Mouse (Mus musculus) hindbrain, postnatal 0 days (tissue): ENCODE results near the gene Nap1l4. TPM values are rescaled to one million over a fixed set of nuclear protein-coding genes. Genes with fewer than 3 reads are reported as not detected.

Experiments used
- ATAC-seq: fragments of 200-750 bp; cut with Nextera tagmentation; 2 replicates; pipeline ENCODE4 v1.8.0; 2017; ENCODE audit warnings: mild to moderate bottlenecking, moderate TSS enrichment, moderate library complexity
- DNase-seq: peaks from one replicate; pipeline ENCODE4 v3.0.0-alpha.2; 2015; ENCODE audit warnings: low spot score
- H3K27ac ChIP-seq: fragments of 300-500 bp; sonication (generic); 2 replicates; pipeline ENCODE4 v1.5.1; 2014; ENCODE audit warnings: mild to moderate bottlenecking
- H3K27me3 ChIP-seq: fragments of 300-500 bp; sonication (generic); 2 replicates; pipeline ENCODE4 v1.6.1; 2014; ENCODE audit warnings: low read length, mixed read lengths; ENCODE audit not compliant: insufficient read depth
- H3K36me3 ChIP-seq: fragments of 300-500 bp; sonication (generic); 2 replicates; pipeline ENCODE4 v1.6.1; 2014; ENCODE audit warnings: low read length, mixed read lengths; ENCODE audit not compliant: insufficient read depth
- H3K4me1 ChIP-seq: fragments of 300-500 bp; sonication (generic); 2 replicates; pipeline ENCODE4 v1.6.1; 2014; ENCODE audit warnings: antibody characterized with exemption, low read length, mixed read lengths; ENCODE audit not compliant: insufficient read depth
- H3K4me2 ChIP-seq: fragments of 300-500 bp; sonication (generic); 2 replicates; pipeline ENCODE4 v1.6.1; 2014; ENCODE audit warnings: low read depth, mild to moderate bottlenecking, low read length, moderate library complexity, mixed read lengths
- H3K4me3 ChIP-seq: fragments of 300-500 bp; sonication (generic); 2 replicates; pipeline ENCODE4 v1.5.1; 2014; ENCODE audit warnings: low read length
- H3K9ac ChIP-seq: fragments of 300-500 bp; sonication (generic); replicated peaks from 2 replicates; pipeline ENCODE4 v1.6.1; 2014; ENCODE audit warnings: mild to moderate bottlenecking, low read length, moderate library complexity, mixed read lengths
- H3K9me3 ChIP-seq: fragments of 300-500 bp; sonication (generic); 2 replicates; pipeline ENCODE4 v1.6.1; 2016; ENCODE audit warnings: low read length, mixed read lengths
- CTCF ChIP-seq: IDR thresholded peaks from 2 replicates; pipeline ENCODE4 v1.5.1; 2016; ENCODE audit warnings: antibody characterized with exemption, control low read depth, low read depth
- WGBS: fragments of 180-500 bp; shearing (Covaris S2); extraction: QIAGEN DNeasy Blood & Tissue Kit; methylation state at CpG from one replicate; pipeline ENCODE4 v1.1.7; 2014; 5-methylcytosine and 5-hydroxymethylcytosine counted together
- microRNA-seq, 2 experiments: library from miRNA; unstranded; fragments of <30 nt; microRNA quantifications; one replicate each; pipeline ENCODE4; 2016
- polyA plus RNA-seq: library from polyadenylated mRNA; unstranded; fragments of >200 nt; fragmentation: Nextera tagmentation; extraction: Ambion mirVana; gene quantifications from 2 replicates; pipeline ENCODE4 v1.2.1, GENCODE M21; 2015
- total RNA-seq: library from RNA; depleted of rRNA; stranded (reverse); fragments of >200 nt; gene quantifications from 2 replicates; pipeline ENCODE4 v1.2.3, GENCODE M21; 2014; rRNA removed

Nap1l4 gene
- total and polyA plus RNA-seq, 2 experiments from 2014 or later = 140 to 253 TPM

DNA sequence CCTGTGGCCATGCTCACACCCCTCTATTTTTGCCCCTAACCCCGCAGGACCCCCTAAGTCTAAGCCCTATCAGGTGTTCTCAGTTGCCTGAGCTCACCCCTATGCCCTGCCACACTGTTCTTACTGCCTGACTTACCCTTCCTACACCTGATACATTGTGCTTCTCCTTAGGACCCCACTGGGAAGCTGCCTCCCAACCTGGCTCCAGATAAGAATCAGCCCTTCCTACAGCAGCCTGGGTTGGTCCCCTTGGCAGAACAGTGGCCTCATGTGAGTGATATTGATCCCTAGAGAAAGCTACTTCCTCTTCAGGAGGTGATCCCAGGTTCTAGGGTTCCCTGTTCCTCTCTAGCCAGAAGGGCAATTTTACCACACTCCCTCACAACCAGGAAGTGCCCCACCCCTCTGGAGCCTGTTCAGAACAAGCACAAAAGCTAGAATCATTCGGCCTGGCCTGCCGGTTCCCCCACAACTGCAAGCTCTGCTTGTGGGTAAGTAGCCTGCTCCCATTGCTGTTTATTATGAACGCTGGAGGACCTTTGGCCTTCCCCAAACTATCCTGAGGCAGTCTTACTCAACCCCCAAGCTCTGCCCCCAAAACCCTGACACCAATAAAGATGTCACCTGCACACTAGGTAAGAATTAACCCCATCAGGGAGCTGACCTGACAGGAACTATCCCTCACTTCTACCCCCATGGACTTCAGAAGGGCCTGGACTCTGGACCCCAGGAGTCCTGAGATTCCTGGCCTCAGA, 75.4 kb downstream of the Nap1l4 start, which contains the start of gene Slc22a18:
Gene Slc22a18, plus strand, starts transcription at position 390 of the 755 bp plus-strand sequence.
- no peak for TF ChIP-seq CTCF
- WGBS = 48% methylated on average over 4 of the region's 4 CpGs
- ATAC-seq = no peak

DNA sequence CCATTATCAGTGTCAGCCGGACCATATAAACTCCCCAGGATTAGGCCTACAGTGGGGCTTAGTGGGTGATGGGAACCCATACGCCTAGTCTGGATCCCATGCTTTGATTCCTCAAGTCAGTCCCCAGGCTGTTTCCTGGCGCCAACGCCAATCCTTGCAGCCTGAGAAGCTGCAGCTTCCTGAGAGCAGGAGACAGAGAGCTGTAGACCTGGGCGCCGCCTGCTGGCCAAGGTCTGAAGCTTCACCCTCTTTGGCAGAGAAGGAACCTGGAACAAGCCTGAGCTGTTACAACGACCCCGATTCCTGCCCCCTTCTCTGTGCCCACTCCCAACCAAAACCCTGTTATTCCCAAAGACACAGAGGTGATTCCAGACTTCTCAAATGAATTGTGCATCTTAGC, 79.0 kb downstream of the Nap1l4 start:
- no peaks in the 10 kb centered on the region for H3K9me3 ChIP-seq
- peak; percentile 95 for TF ChIP-seq CTCF
- DNase-seq (peak; percentile 89), ATAC-seq (no peak)
- no peak overlapping the region for H3K4me3 ChIP-seq
- H3K36me3 ChIP-seq = no peaks in the 10 kb centered on the region
- H3K4me2 ChIP-seq = no peak overlapping the region
- 17% methylated on average over 8 of the region's 8 CpGs for WGBS
- H3K4me1 ChIP-seq = no peaks in the 10 kb centered on the region
- no peak overlapping the region for H3K27ac ChIP-seq
- H3K27me3 ChIP-seq = no peaks in the 10 kb centered on the region
- no peak overlapping the region for H3K9ac ChIP-seq

More for the DNA sequence above, 75.4 kb downstream of the Nap1l4 start, which contains the start of gene Slc22a18:
- H3K4me2 ChIP-seq = no peak within 1 kb of the TSS
- no peak within 1 kb of the TSS for H3K4me3 ChIP-seq
- no peaks in the 10 kb centered on the region for H3K4me1 ChIP-seq
- no peak within 1 kb of the TSS for H3K27ac ChIP-seq
- DNase-seq = no peak
- no peak within 1 kb of the TSS for H3K9ac ChIP-seq
- no peaks in the 10 kb centered on the region for H3K36me3 ChIP-seq
- no peaks in the 10 kb centered on the region for H3K27me3 ChIP-seq
- H3K9me3 ChIP-seq = no peaks in the 10 kb centered on the region

GRCm38 (mm10) chr7:143467714-143468113, 81.2 kb downstream of the Nap1l4 start:
- no peak for TF ChIP-seq CTCF
- Histone ChIP-seq H3K36me3 (no peaks in the 10 kb centered on the region), H3K27me3 (no peaks in the 10 kb centered on the region), H3K4me3 (no peak overlapping the region), H3K27ac (no peak overlapping the region), H3K9me3 (no peaks in the 10 kb centered on the region), H3K4me1 (no peaks in the 10 kb centered on the region), H3K9ac (no peak overlapping the region), H3K4me2 (no peak overlapping the region)
- DNase-seq (no peak), ATAC-seq (no peak)
- 13% methylated on average over 6 of the region's 6 CpGs for WGBS

- peak; percentile 99 for TF ChIP-seq CTCF
- ATAC-seq (peak; percentile 66), DNase-seq (peak; percentile 89)
- H3K36me3 ChIP-seq = no peaks in the 10 kb centered on the region
- WGBS = 36% methylated on average over 14 of the region's 14 CpGs
- no peak overlapping the region for H3K27ac ChIP-seq
- no peaks in the 10 kb centered on the region for H3K9me3 ChIP-seq
- H3K4me3 ChIP-seq = no peak overlapping the region
- no peak overlapping the region for H3K9ac ChIP-seq
- no peak overlapping the region for H3K4me2 ChIP-seq
- H3K27me3 ChIP-seq = no peaks in the 10 kb centered on the region
- H3K4me1 ChIP-seq = no peaks in the 10 kb centered on the region
These were observed 82.7 kb downstream of the Nap1l4 start for GRCm38 (mm10) chr7:143466099-143466677.

- Histone ChIP-seq H3K36me3 (no peaks in the 10 kb centered on the region), H3K27me3 (no peaks in the 10 kb centered on the region), H3K9ac (peak overlapping the region; percentile 21; the same call in 1 of the 2 replicates), H3K4me3 (peak overlapping the region; percentile 31), H3K9me3 (peaks cover 5% of the 10 kb centered on the region; the same call in 1 of the 2 replicates), H3K4me1 (no peaks in the 10 kb centered on the region), H3K27ac (no peak overlapping the region), H3K4me2 (peak overlapping the region; percentile 65)
- WGBS = 25% methylated on average over 54 of the region's 56 CpGs
- DNase-seq (peak; percentile 53), ATAC-seq (no peak; the same call in 1 of the 2 replicates)
- TF ChIP-seq CTCF = no peak
These were observed 83.9 kb downstream of the Nap1l4 start for GRCm38 (mm10) chr7:143464811-143465560.

- no peak overlapping the region for H3K9ac ChIP-seq
- ATAC-seq (0 out of 2 replicates have a peak, but pooled peaks have one; percentile 22), DNase-seq (peak; percentile 89)
- peaks cover 6% of the 10 kb centered on the region; the same call in 1 of the 2 replicates for H3K9me3 ChIP-seq
- no peaks in the 10 kb centered on the region for H3K4me1 ChIP-seq
- no peaks in the 10 kb centered on the region for H3K27me3 ChIP-seq
- whole genome bisulfite sequencing = 26% methylated on average over 11 of the region's 11 CpGs
- no peak overlapping the region for H3K4me2 ChIP-seq
- H3K27ac ChIP-seq = no peak overlapping the region
- peak; percentile 95 for TF ChIP-seq CTCF
- H3K4me3 ChIP-seq = no peak overlapping the region
- H3K36me3 ChIP-seq = no peaks in the 10 kb centered on the region
These were observed 85.0 kb downstream of the Nap1l4 start for GRCm38 (mm10) chr7:143463865-143464415.

Small RNA genes within 50 kb of the gene (microRNA-seq; reads per million reads assigned to microRNA genes)
- 0.72 to 2.1 reads per million in 2 experiments for gene Mir7064

Other genes starting within 250 kb of the Nap1l4 start
- 127 and 139 TPM in 2 replicates for gene Cdkn1c, start 88.1 kb downstream of the Nap1l4 start, total RNA-seq
- 144 and 150 TPM in 2 replicates for gene Cdkn1c, start 88.1 kb downstream of the Nap1l4 start, polyA plus RNA-seq
- gene Slc22a18, start 75.4 kb downstream of the Nap1l4 start, total RNA-seq = 0.58 and 1.8 TPM in 2 replicates
- 0.90 and 1.2 TPM in 2 replicates for gene Slc22a18, start 75.4 kb downstream of the Nap1l4 start, polyA plus RNA-seq
- gene Phlda2, start 46.0 kb downstream of the Nap1l4 start, total RNA-seq = 0.52 TPM in 1 of 2 replicates, not detected in the other
- gene Phlda2, start 46.0 kb downstream of the Nap1l4 start, polyA plus RNA-seq = 0.66 and 0.73 TPM in 2 replicates
- 32.4 and 35.4 TPM in 2 replicates for gene Cars, start 51.0 kb upstream of the Nap1l4 start, total RNA-seq
- gene Cars, start 51.0 kb upstream of the Nap1l4 start, polyA plus RNA-seq = 65.4 and 73.8 TPM in 2 replicates
- gene Tnfrsf26, start 79.6 kb upstream of the Nap1l4 start, total RNA-seq = 0.47 and 0.54 TPM in 2 replicates
- 0.16 and 0.20 TPM in 2 replicates for gene Tnfrsf26, start 79.6 kb upstream of the Nap1l4 start, polyA plus RNA-seq
- gene Tnfrsf22, start 100.6 kb upstream of the Nap1l4 start, total RNA-seq = 2.9 and 4.8 TPM in 2 replicates
- gene Tnfrsf22, start 100.6 kb upstream of the Nap1l4 start, polyA plus RNA-seq = 4.5 and 5.1 TPM in 2 replicates
- 0.58 and 1.5 TPM in 2 replicates for gene Tnfrsf23, start 136.8 kb upstream of the Nap1l4 start, total RNA-seq
- 0.74 and 1.1 TPM in 2 replicates for gene Tnfrsf23, start 136.8 kb upstream of the Nap1l4 start, polyA plus RNA-seq
- 52.8 and 59.9 TPM in 2 replicates for gene Osbpl5, start 207.9 kb upstream of the Nap1l4 start, total RNA-seq
- gene Osbpl5, start 207.9 kb upstream of the Nap1l4 start, polyA plus RNA-seq = 24.2 and 27.6 TPM in 2 replicates
- gene Mrgprg, start 217.9 kb upstream of the Nap1l4 start, total RNA-seq = not detected in 2 replicates
- gene Mrgprg, start 217.9 kb upstream of the Nap1l4 start, polyA plus RNA-seq = not detected in 2 replicates
- gene Mrgpre, start 235.4 kb upstream of the Nap1l4 start, total RNA-seq = 8.5 and 10.9 TPM in 2 replicates
- 4.8 and 6.8 TPM in 2 replicates for gene Mrgpre, start 235.4 kb upstream of the Nap1l4 start, polyA plus RNA-seq